Mouse (Mus musculus): Measurements from ENCODE around the gene Psme3. TPM values are rescaled to one million over a fixed set of nuclear protein-coding genes. Genes with fewer than 3 reads are reported as not detected.

Psme3 gene
- 138 and 143 TPM in 2 replicates for polyA plus RNA-seq (2014; fragmentation: Nextera tagmentation; extraction: Ambion mirVana)

GRCm38 (mm10) chr11:101315665-101316500 lies at the start of gene Psme3:
Gene Psme3 (plus strand): TSS chr11:101316213.
- Histone ChIP-seq H3K27ac (ENCODE audit: low read depth, low read length) (peak within 1 kb of the TSS; percentile 72), H3K27me3 (ENCODE audit: control insufficient read depth, insufficient read depth, low read length) (no peaks in the 10 kb centered on the region), H3K4me2 (replicated peaks; ENCODE audit: low read depth, low read length) (peak within 1 kb of the TSS; percentile 91), H3K4me3 (ENCODE audit: low read depth, low read length) (peak within 1 kb of the TSS; percentile 78), H3K4me1 (replicated peaks; ENCODE audit: control insufficient read depth, insufficient read depth, low read length) (no peaks in the 10 kb centered on the region), H3K9ac (ENCODE audit: low read depth, low read length) (peak within 1 kb of the TSS; percentile 95), H3K36me3 (ENCODE audit: control insufficient read depth, insufficient read depth, low read length) (peaks cover 8% of the 10 kb centered on the region), H3K9me3 (ENCODE audit: control insufficient read depth, low read length) (no peaks in the 10 kb centered on the region)
- ATAC-seq (ENCODE audit: low FRiP score) (peak; percentile 90), DNase-seq (ENCODE audit: low spot score) (peak; percentile 94)
- under 1% methylated on average over 61 of the region's 62 CpGs for WGBS

- WGBS = 34% methylated on average over 10 of the region's 10 CpGs
- Histone ChIP-seq H3K4me1 (replicated peaks; ENCODE audit: control insufficient read depth, insufficient read depth, low read length) (no peaks in the 10 kb centered on the region), H3K9ac (ENCODE audit: low read depth, low read length) (no peak overlapping the region), H3K4me2 (replicated peaks; ENCODE audit: low read depth, low read length) (no peak overlapping the region), H3K27ac (ENCODE audit: low read depth, low read length) (no peak overlapping the region), H3K4me3 (ENCODE audit: low read depth, low read length) (no peak overlapping the region), H3K9me3 (ENCODE audit: control insufficient read depth, low read length) (no peaks in the 10 kb centered on the region), H3K36me3 (ENCODE audit: control insufficient read depth, insufficient read depth, low read length) (no peaks in the 10 kb centered on the region), H3K27me3 (ENCODE audit: control insufficient read depth, insufficient read depth, low read length) (peaks cover 9% of the 10 kb centered on the region)
- ATAC-seq (ENCODE audit: low FRiP score) (no peak), DNase-seq (ENCODE audit: low spot score) (peak; percentile 66)
These were observed 46.4 kb upstream of the Psme3 start for GRCm38 (mm10) chr11:101269577-101270116.

GRCm38 (mm10) chr11:101272446-101272845 lies 43.6 kb upstream of the Psme3 start:
- Histone ChIP-seq H3K27me3 (ENCODE audit: control insufficient read depth, insufficient read depth, low read length) (no peaks in the 10 kb centered on the region; the same call in 1 of the 2 replicates), H3K4me2 (replicated peaks; ENCODE audit: low read depth, low read length) (no peak overlapping the region), H3K36me3 (ENCODE audit: control insufficient read depth, insufficient read depth, low read length) (no peaks in the 10 kb centered on the region), H3K4me3 (ENCODE audit: low read depth, low read length) (no peak overlapping the region), H3K9me3 (ENCODE audit: control insufficient read depth, low read length) (no peaks in the 10 kb centered on the region), H3K27ac (ENCODE audit: low read depth, low read length) (no peak overlapping the region), H3K9ac (ENCODE audit: low read depth, low read length) (no peak overlapping the region), H3K4me1 (replicated peaks; ENCODE audit: control insufficient read depth, insufficient read depth, low read length) (peaks cover 3% of the 10 kb centered on the region; the same call in 1 of the 2 replicates)
- WGBS = 86% methylated on average over 3 of the region's 3 CpGs
- ATAC-seq (ENCODE audit: low FRiP score) (no peak), DNase-seq (ENCODE audit: low spot score) (no peak)

GRCm38 (mm10) chr11:101275309-101275708 lies 40.7 kb upstream of the Psme3 start:
- Histone ChIP-seq H3K4me2 (replicated peaks; ENCODE audit: low read depth, low read length) (no peak overlapping the region), H3K9me3 (ENCODE audit: control insufficient read depth, low read length) (no peaks in the 10 kb centered on the region), H3K4me3 (ENCODE audit: low read depth, low read length) (no peak overlapping the region), H3K4me1 (replicated peaks; ENCODE audit: control insufficient read depth, insufficient read depth, low read length) (peaks cover 11% of the 10 kb centered on the region), H3K36me3 (ENCODE audit: control insufficient read depth, insufficient read depth, low read length) (no peaks in the 10 kb centered on the region), H3K9ac (ENCODE audit: low read depth, low read length) (no peak overlapping the region), H3K27me3 (ENCODE audit: control insufficient read depth, insufficient read depth, low read length) (no peaks in the 10 kb centered on the region; the same call in 1 of the 2 replicates), H3K27ac (ENCODE audit: low read depth, low read length) (no peak overlapping the region)
- 90% methylated on average over 4 of the region's 4 CpGs for whole genome bisulfite sequencing
- ATAC-seq (ENCODE audit: low FRiP score) (no peak), DNase-seq (ENCODE audit: low spot score) (no peak)

GRCm38 (mm10) chr11:101276319-101277070 lies 39.5 kb upstream of the Psme3 start:
- peaks cover 11% of the 10 kb centered on the region for H3K4me1 ChIP-seq (replicated peaks; ENCODE audit: control insufficient read depth, insufficient read depth, low read length)
- H3K4me3 ChIP-seq (ENCODE audit: low read depth, low read length) = 0 out of 2 replicates have a peak overlapping the region, but pooled peaks have one; percentile 10
- no peak for DNase-seq (ENCODE audit: low spot score)
- H3K36me3 ChIP-seq (ENCODE audit: control insufficient read depth, insufficient read depth, low read length) = no peaks in the 10 kb centered on the region
- no peaks in the 10 kb centered on the region for H3K9me3 ChIP-seq (ENCODE audit: control insufficient read depth, low read length)
- H3K4me2 ChIP-seq (replicated peaks; ENCODE audit: low read depth, low read length) = peak overlapping the region; percentile 15
- no peak overlapping the region for H3K9ac ChIP-seq (ENCODE audit: low read depth, low read length)
- WGBS = 26% methylated on average over 27 of the region's 27 CpGs
- no peak overlapping the region for H3K27ac ChIP-seq (ENCODE audit: low read depth, low read length)
- no peaks in the 10 kb centered on the region; the same call in 1 of the 2 replicates for H3K27me3 ChIP-seq (ENCODE audit: control insufficient read depth, insufficient read depth, low read length)
- ATAC-seq (ENCODE audit: low FRiP score) = no peak

GRCm38 (mm10) chr11:101277381-101278222 lies 38.4 kb upstream of the Psme3 start:
- H3K36me3 ChIP-seq (ENCODE audit: control insufficient read depth, insufficient read depth, low read length) = no peaks in the 10 kb centered on the region
- WGBS = 72% methylated on average over 12 of the region's 12 CpGs
- peak overlapping the region; percentile 83 for H3K4me2 ChIP-seq (replicated peaks; ENCODE audit: low read depth, low read length)
- H3K9ac ChIP-seq (ENCODE audit: low read depth, low read length) = peak overlapping the region; percentile 80
- H3K27ac ChIP-seq (ENCODE audit: low read depth, low read length) = no peak overlapping the region
- no peaks in the 10 kb centered on the region; the same call in 1 of the 2 replicates for H3K27me3 ChIP-seq (ENCODE audit: control insufficient read depth, insufficient read depth, low read length)
- peaks cover 11% of the 10 kb centered on the region for H3K4me1 ChIP-seq (replicated peaks; ENCODE audit: control insufficient read depth, insufficient read depth, low read length)
- no peak for DNase-seq (ENCODE audit: low spot score)
- peak overlapping the region; percentile 76 for H3K4me3 ChIP-seq (ENCODE audit: low read depth, low read length)
- no peak for ATAC-seq (ENCODE audit: low FRiP score)
- H3K9me3 ChIP-seq (ENCODE audit: control insufficient read depth, low read length) = no peaks in the 10 kb centered on the region

GRCm38 (mm10) chr11:101278223-101279192 lies 37.5 kb upstream of the Psme3 start, which contains the start of the genes Cntd1 and Coa3:
Gene Cntd1 (plus strand): TSS chr11:101279012.
Gene Coa3 (minus strand): TSS chr11:101279114.
- Histone ChIP-seq H3K4me3 (ENCODE audit: low read depth, low read length) (peak within 1 kb of the TSS; percentile 76), H3K4me1 (replicated peaks; ENCODE audit: control insufficient read depth, insufficient read depth, low read length) (peaks cover 11% of the 10 kb centered on the region), H3K9ac (ENCODE audit: low read depth, low read length) (peak within 1 kb of the TSS; percentile 80), H3K27me3 (ENCODE audit: control insufficient read depth, insufficient read depth, low read length) (no peaks in the 10 kb centered on the region; the same call in 1 of the 2 replicates), H3K4me2 (replicated peaks; ENCODE audit: low read depth, low read length) (peak within 1 kb of the TSS; percentile 83), H3K36me3 (ENCODE audit: control insufficient read depth, insufficient read depth, low read length) (no peaks in the 10 kb centered on the region), H3K9me3 (ENCODE audit: control insufficient read depth, low read length) (no peaks in the 10 kb centered on the region), H3K27ac (ENCODE audit: low read depth, low read length) (peak within 1 kb of the TSS; percentile 58; the same call in 1 of the 2 replicates)
- peak; percentile 90 for DNase-seq (ENCODE audit: low spot score)
- 9% methylated on average over 45 of the region's 45 CpGs for WGBS
- ATAC-seq (ENCODE audit: low FRiP score) = peak; percentile 91
